Mouse (Mus musculus): Measurements from ENCODE around the gene Nap1l1. TPM values are rescaled to one million over a fixed set of nuclear protein-coding genes. Genes with fewer than 3 reads are reported as not detected.

Nap1l1 gene
- polyA plus RNA-seq, 1 experiment from 2014 or later: 185 TPM

DNA sequence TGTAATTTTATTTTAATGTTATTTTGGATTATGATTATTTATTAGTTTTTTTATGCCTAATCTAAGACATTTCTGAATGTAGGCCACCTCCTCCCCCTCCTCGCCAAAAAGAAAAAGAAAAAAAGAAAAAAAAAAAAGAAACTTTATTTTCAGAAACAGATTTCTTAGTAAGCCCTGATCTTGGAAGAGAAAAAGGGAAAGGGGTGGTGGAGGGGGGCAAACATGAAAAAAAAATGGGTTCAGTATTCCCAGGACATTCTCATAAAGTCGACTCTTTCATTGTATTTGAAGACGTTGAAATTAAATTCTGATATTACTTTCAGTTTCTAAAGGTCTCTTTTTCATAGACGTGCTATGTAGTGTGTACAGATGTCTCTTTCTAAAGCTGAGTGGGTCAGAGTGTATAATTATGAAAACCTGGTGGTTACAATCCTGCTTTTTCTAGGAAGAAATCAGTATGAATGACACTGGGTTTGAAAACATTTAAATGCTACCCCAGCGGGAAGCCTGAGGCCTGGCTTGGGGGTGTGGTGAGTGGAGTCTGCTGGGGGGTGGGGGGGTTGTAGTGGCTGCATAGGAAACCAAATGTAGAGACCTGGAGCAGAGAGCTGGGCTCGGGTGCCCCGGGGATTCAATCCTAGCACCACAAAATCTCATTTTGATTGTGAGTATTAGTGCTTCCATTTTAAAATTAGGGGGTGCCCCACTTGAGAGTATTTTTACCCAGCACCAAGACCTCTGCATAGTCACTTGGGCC, 35.5 kb downstream of the Nap1l1 start:
- Histone ChIP-seq H3K36me3 (replicated peaks; ENCODE audit: control insufficient read depth, insufficient read depth) (no peaks in the 10 kb centered on the region), H3K27ac (peak overlapping the region; percentile 91), H3K9me3 (ENCODE audit: control insufficient read depth, low read length) (no peaks in the 10 kb centered on the region), H3K4me2 (replicated peaks) (peak overlapping the region; percentile 64), H3K4me3 (replicated peaks; ENCODE audit: low read length) (peak overlapping the region; percentile 81), H3K4me1 (replicated peaks; ENCODE audit: control insufficient read depth, insufficient read depth, low read length) (peaks cover 12% of the 10 kb centered on the region), H3K27me3 (ENCODE audit: control insufficient read depth, insufficient read depth, low read length) (no peaks in the 10 kb centered on the region), H3K9ac (peak overlapping the region; percentile 95)
- no peak for DNase-seq (ENCODE audit: low spot score)
- WGBS: 7% methylated on average over 7 of the region's 7 CpGs
- ATAC-seq (ENCODE audit: low FRiP score): no peak

DNA sequence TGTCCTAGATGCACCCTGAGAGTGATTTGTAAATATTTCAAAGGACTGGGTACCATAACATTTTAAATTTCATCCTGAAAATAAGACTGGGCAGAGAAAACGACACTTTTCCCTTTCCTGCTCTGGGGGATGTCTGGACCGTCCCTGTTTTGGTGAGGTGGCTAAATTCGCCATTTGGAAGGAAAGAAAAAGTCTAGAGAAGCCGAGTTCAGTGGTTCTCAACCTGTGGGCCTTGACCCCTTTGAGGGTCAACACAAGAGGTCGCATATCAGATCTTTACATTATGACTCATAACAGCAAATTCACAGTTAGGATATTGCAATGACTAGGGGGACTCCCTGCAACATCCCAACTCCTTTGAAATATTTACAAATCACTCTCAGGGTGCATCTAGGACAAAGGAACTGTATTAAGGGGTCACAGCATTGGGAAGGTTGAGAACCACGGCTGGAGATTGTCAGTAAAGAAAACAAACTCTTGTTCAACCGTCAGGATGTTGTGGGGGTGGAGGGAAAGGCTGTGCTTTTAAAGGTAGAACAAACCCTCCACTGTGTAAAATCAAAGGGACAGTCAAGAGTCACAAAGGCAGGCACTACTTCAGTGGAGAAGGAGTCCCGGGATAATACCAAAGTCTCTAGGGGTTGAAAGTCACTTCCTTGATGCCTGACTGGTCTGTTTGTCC, 36.2 kb downstream of the Nap1l1 start:
- Histone ChIP-seq H3K4me1 (replicated peaks; ENCODE audit: control insufficient read depth, insufficient read depth, low read length) (peaks cover 12% of the 10 kb centered on the region), H3K27me3 (ENCODE audit: control insufficient read depth, insufficient read depth, low read length) (no peaks in the 10 kb centered on the region), H3K9me3 (ENCODE audit: control insufficient read depth, low read length) (no peaks in the 10 kb centered on the region), H3K4me2 (replicated peaks) (peak overlapping the region; percentile 64), H3K9ac (peak overlapping the region; percentile 95), H3K4me3 (replicated peaks; ENCODE audit: low read length) (peak overlapping the region; percentile 81), H3K36me3 (replicated peaks; ENCODE audit: control insufficient read depth, insufficient read depth) (no peaks in the 10 kb centered on the region), H3K27ac (peak overlapping the region; percentile 91)
- 23% methylated on average over 8 of the region's 8 CpGs for WGBS
- no peak for ATAC-seq (ENCODE audit: low FRiP score)
- DNase-seq (ENCODE audit: low spot score): no peak

DNA sequence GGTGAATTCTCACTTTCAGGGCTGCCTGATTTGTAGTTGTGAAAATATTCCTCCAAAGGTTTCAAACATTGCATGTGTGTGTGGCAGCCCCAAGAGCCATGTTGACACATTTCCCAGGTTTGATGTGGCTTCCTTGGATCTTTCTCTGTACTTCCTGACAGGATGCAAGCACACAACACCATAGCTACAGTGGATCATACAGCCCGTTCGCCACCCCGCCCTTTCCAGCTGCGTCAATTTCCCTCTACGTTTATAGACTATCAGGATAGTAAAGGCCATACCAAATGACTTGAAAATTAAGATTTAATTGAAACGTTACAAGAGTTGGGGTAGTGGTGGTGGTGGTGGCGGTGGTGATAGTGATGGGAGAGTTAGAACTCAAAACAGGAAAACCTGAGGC, 37.0 kb downstream of the Nap1l1 start:
- peak overlapping the region; percentile 64 for H3K4me2 ChIP-seq (replicated peaks)
- H3K9me3 ChIP-seq (ENCODE audit: control insufficient read depth, low read length): no peaks in the 10 kb centered on the region
- peaks cover 12% of the 10 kb centered on the region for H3K4me1 ChIP-seq (replicated peaks; ENCODE audit: control insufficient read depth, insufficient read depth, low read length)
- ATAC-seq (ENCODE audit: low FRiP score) (no peak), DNase-seq (ENCODE audit: low spot score) (no peak)
- H3K4me3 ChIP-seq (replicated peaks; ENCODE audit: low read length): peak overlapping the region; percentile 81; the same call in 1 of the 2 replicates
- 66% methylated on average over 7 of the region's 7 CpGs for WGBS
- H3K27me3 ChIP-seq (ENCODE audit: control insufficient read depth, insufficient read depth, low read length): no peaks in the 10 kb centered on the region
- H3K36me3 ChIP-seq (replicated peaks; ENCODE audit: control insufficient read depth, insufficient read depth): no peaks in the 10 kb centered on the region
- peak overlapping the region; percentile 91; the same call in 1 of the 2 replicates for H3K27ac ChIP-seq
- H3K9ac ChIP-seq: no peak overlapping the region

DNA sequence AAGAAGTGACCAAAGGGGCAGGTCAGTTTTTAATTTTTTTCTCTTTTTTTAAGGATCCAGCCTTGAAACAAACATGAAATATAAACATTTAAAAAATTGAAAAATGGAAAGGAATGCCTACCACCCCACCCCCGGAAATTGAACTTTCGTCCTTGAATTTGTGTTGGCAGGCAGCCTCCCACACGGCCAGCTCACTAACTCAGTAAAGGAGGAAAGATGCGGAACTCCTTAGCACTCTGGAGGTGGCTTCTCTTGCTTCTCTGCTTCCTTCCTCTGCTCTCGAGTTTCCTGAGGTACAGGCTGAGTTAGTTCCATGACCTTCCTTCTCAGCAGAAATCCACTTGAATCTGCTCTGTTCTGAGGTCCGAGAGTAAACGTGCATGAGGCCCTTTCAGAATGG, 37.8 kb downstream of the Nap1l1 start:
- peaks cover 12% of the 10 kb centered on the region for H3K4me1 ChIP-seq (replicated peaks; ENCODE audit: control insufficient read depth, insufficient read depth, low read length)
- no peaks in the 10 kb centered on the region for H3K36me3 ChIP-seq (replicated peaks; ENCODE audit: control insufficient read depth, insufficient read depth)
- H3K4me2 ChIP-seq (replicated peaks): no peak overlapping the region
- DNase-seq (ENCODE audit: low spot score): no peak
- no peak overlapping the region for H3K27ac ChIP-seq
- ATAC-seq (ENCODE audit: low FRiP score): no peak
- H3K27me3 ChIP-seq (ENCODE audit: control insufficient read depth, insufficient read depth, low read length): no peaks in the 10 kb centered on the region
- 58% methylated on average over 7 of the region's 7 CpGs for WGBS
- no peak overlapping the region for H3K4me3 ChIP-seq (replicated peaks; ENCODE audit: low read length)
- no peaks in the 10 kb centered on the region for H3K9me3 ChIP-seq (ENCODE audit: control insufficient read depth, low read length)
- H3K9ac ChIP-seq: no peak overlapping the region

DNA sequence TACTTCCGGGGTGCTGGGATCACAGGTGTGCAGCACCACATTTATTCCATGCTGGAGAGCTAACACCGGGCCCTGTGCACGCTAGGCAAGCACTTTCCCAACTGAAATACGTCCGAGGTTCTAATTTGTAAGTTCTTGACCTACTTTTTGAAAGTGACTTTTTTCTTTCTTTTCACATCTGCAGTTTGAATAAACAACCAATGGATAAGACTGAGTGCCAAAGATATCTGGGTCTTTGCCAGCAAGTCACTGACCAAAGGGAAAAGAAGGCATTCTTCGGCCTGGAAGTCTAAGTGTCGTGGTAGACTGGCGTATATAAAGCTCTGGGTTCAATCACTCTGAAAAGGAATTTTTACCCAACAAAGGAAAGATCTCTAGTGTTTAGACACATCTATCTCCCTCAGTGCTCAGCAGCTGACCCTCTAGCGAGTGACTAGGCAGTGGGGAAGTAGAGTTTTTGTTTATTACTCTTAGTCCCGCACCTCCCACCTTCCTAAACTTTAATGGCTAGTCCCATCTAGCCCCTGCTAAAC, 39.1 kb downstream of the Nap1l1 start:
- ATAC-seq (ENCODE audit: low FRiP score) (no peak), DNase-seq (ENCODE audit: low spot score) (no peak)
- 70% methylated on average over 10 of the region's 10 CpGs for WGBS
- peaks cover 12% of the 10 kb centered on the region for H3K4me1 ChIP-seq (replicated peaks; ENCODE audit: control insufficient read depth, insufficient read depth, low read length)
- H3K9ac ChIP-seq: no peak overlapping the region
- H3K4me2 ChIP-seq (replicated peaks): no peak overlapping the region
- H3K36me3 ChIP-seq (replicated peaks; ENCODE audit: control insufficient read depth, insufficient read depth): no peaks in the 10 kb centered on the region
- no peaks in the 10 kb centered on the region for H3K27me3 ChIP-seq (ENCODE audit: control insufficient read depth, insufficient read depth, low read length)
- H3K27ac ChIP-seq: no peak overlapping the region
- H3K4me3 ChIP-seq (replicated peaks; ENCODE audit: low read length): no peak overlapping the region
- no peaks in the 10 kb centered on the region for H3K9me3 ChIP-seq (ENCODE audit: control insufficient read depth, low read length)

DNA sequence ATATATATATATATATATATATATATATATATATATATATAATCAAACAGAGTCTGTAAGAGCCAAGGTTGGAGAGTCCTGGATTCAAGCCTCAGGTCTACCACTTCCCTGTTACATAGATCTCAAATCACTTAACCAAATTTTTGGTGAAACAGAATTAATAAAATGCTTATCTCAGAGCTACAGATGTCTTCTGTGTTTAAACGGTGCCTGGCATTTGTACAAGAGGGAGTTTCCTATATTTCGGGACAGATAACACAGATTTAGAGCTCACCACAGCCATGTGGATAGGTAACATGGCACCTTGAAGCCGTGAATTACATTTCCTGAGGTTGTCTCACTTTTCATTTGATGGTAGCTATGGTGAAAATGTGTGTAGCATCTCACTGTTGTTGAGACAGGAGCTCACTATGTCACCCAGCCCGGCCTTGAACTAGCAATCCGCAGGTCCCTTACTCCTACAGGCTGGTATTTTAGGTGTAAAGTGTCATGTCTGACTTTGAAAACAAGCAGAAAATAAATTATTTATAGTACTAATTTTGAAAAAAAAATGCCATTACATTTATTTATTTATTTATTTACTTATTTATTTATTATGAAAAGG, 41.4 kb downstream of the Nap1l1 start:
- H3K27me3 ChIP-seq (ENCODE audit: control insufficient read depth, insufficient read depth, low read length): no peaks in the 10 kb centered on the region
- H3K27ac ChIP-seq: no peak overlapping the region
- DNase-seq (ENCODE audit: low spot score) (no peak), ATAC-seq (ENCODE audit: low FRiP score) (no peak)
- WGBS: 95% methylated on average over 5 of the region's 5 CpGs
- H3K4me1 ChIP-seq (replicated peaks; ENCODE audit: control insufficient read depth, insufficient read depth, low read length): 0 out of 2 replicates have a peak, but pooled peaks cover under 1% of the 10 kb centered on the region
- no peak overlapping the region for H3K9ac ChIP-seq
- H3K9me3 ChIP-seq (ENCODE audit: control insufficient read depth, low read length): no peaks in the 10 kb centered on the region
- no peak overlapping the region for H3K4me2 ChIP-seq (replicated peaks)
- no peak overlapping the region for H3K4me3 ChIP-seq (replicated peaks; ENCODE audit: low read length)
- H3K36me3 ChIP-seq (replicated peaks; ENCODE audit: control insufficient read depth, insufficient read depth): no peaks in the 10 kb centered on the region

DNA sequence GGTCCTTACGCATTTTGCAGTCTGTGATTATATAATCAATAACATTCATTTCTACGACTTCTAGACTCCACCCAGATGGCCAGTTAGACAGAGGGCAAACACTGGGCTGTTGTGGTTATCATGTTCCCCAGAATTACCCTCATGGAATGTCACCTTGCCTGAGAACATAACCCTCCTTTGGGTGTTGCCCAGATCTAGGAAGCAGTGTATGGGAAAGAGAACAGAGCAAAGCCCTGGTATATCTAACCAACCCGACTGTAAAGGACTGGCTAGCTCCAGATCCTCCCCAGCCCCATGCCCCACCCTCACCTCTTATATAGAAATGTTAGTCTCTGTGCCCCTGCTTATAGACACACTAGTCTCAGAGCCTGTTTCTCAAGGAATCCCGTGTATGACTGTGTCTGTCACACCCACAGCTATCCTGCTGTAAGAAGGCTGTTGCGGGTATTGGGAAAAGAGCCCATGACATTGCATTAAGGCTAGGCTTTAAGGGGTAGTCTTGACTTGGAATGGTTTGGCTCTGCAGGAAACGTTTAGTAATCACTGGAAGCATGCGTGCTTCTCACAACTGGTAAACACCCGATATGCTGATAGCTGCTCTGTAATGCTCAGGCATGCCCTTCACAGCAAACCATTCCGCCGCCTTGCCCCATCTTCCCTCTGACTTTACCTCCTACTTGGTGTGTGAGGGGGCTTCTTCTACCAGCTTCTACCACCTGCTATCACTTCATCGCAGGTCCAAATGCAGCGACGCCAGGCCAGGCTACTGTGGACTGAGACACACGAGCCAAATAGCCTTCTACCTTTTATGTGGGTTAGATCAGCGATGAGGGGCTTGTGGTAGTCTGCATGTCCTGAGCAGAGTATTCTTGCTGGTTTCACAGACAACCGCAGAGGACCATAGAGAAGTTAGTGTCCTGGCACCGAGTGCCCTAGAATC, 42.3 kb downstream of the Nap1l1 start:
- no peak overlapping the region for H3K4me3 ChIP-seq (replicated peaks; ENCODE audit: low read length)
- DNase-seq (ENCODE audit: low spot score) (no peak), ATAC-seq (ENCODE audit: low FRiP score) (no peak)
- 90% methylated on average over 17 of the region's 17 CpGs for WGBS
- no peaks in the 10 kb centered on the region for H3K27me3 ChIP-seq (ENCODE audit: control insufficient read depth, insufficient read depth, low read length)
- H3K9ac ChIP-seq: no peak overlapping the region
- H3K36me3 ChIP-seq (replicated peaks; ENCODE audit: control insufficient read depth, insufficient read depth): no peaks in the 10 kb centered on the region
- no peak overlapping the region for H3K4me2 ChIP-seq (replicated peaks)
- no peaks in the 10 kb centered on the region for H3K9me3 ChIP-seq (ENCODE audit: control insufficient read depth, low read length)
- H3K27ac ChIP-seq: no peak overlapping the region
- peaks cover 9% of the 10 kb centered on the region for H3K4me1 ChIP-seq (replicated peaks; ENCODE audit: control insufficient read depth, insufficient read depth, low read length)

DNA sequence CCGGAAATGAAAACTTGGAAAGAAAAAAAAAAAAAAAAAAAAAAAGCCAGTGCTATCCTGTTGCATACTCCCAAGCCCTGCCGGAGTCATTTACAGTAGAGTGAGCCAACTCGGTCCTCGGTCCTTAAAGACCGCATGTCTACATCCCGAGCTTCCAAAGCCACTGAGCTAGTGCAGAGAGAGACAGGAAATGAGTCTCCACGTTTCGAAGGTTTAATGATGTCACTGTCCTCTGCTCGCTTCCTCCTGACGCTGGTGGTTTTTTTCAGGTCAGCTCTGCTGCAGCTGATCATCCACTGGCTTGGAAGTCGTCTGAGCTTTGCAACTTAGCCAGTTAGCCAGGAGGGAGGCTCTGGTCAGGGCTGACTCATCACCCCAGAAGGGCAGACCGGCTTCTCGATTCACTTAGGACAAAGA, 43.2 kb downstream of the Nap1l1 start:
- DNase-seq (ENCODE audit: low spot score): no peak
- no peak overlapping the region for H3K9ac ChIP-seq
- no peaks in the 10 kb centered on the region for H3K27me3 ChIP-seq (ENCODE audit: control insufficient read depth, insufficient read depth, low read length)
- H3K9me3 ChIP-seq (ENCODE audit: control insufficient read depth, low read length): no peaks in the 10 kb centered on the region
- no peak overlapping the region for H3K4me2 ChIP-seq (replicated peaks)
- ATAC-seq (ENCODE audit: low FRiP score): no peak
- no peak overlapping the region for H3K4me3 ChIP-seq (replicated peaks; ENCODE audit: low read length)
- 67% methylated on average over 13 of the region's 13 CpGs for WGBS
- no peaks in the 10 kb centered on the region for H3K36me3 ChIP-seq (replicated peaks; ENCODE audit: control insufficient read depth, insufficient read depth)
- no peak overlapping the region for H3K27ac ChIP-seq
- H3K4me1 ChIP-seq (replicated peaks; ENCODE audit: control insufficient read depth, insufficient read depth, low read length): peaks cover 10% of the 10 kb centered on the region
